Mouse (Mus musculus) kidney, adult 2 months (tissue): ENCODE results near the gene Brap. TPM values are rescaled to one million over a fixed set of nuclear protein-coding genes. Genes with fewer than 3 reads are reported as not detected.

Source experiments
- DNase-seq: peaks from one replicate; pipeline ENCODE4 v3.0.0; 2021
- H3K27ac ChIP-seq: fragments of 200-500 bp; 2 replicates; pipeline ENCODE4 v1.5.1; 2012; ENCODE audit warnings: low read depth, low read length, control low read depth, inconsistent platforms; ENCODE audit not compliant: insufficient read depth
- H3K27me3 ChIP-seq: fragments of 200-500 bp; replicated peaks from 2 replicates; pipeline ENCODE4 v1.6.1; 2012; ENCODE audit warnings: mild to moderate bottlenecking, moderate library complexity, low read length, inconsistent platforms; ENCODE audit not compliant: control insufficient read depth, insufficient read depth
- H3K36me3 ChIP-seq: fragments of 200-500 bp; 2 replicates; pipeline ENCODE4 v1.6.1; 2012; ENCODE audit warnings: mild to moderate bottlenecking, moderate library complexity, low read length, inconsistent platforms; ENCODE audit not compliant: control insufficient read depth, insufficient read depth
- H3K4me1 ChIP-seq: fragments of 200-500 bp; 2 replicates; pipeline ENCODE4 v1.6.1; 2011; ENCODE audit warnings: low read length; ENCODE audit not compliant: control insufficient read depth, insufficient read depth
- H3K4me3 ChIP-seq: fragments of 200-500 bp; 2 replicates; pipeline ENCODE4 v1.5.1; 2011; ENCODE audit warnings: mild to moderate bottlenecking, low read depth, low read length, control low read depth; ENCODE audit not compliant: insufficient read depth
- CTCF ChIP-seq: fragments of 200-500 bp; conservative IDR thresholded peaks from 2 replicates; pipeline ENCODE4 v1.5.1; 2011; ENCODE audit warnings: low read depth, mild to moderate bottlenecking, control low read depth, low read length, moderate library complexity, mixed read lengths; ENCODE audit not compliant: insufficient read depth, insufficient read length
- POLR2A ChIP-seq: fragments of 200-500 bp; IDR thresholded peaks from one replicate; pipeline ENCODE4 v1.6.1; 2011; ENCODE audit warnings: low read depth, low read length, control low read depth
- WGBS: fragments of 180-500 bp; shearing (Covaris S2); methylation state at CpG from one replicate; pipeline ENCODE4 v1.1.7; 2018; 5-methylcytosine and 5-hydroxymethylcytosine counted together
- polyA plus RNA-seq: library from polyadenylated mRNA; depleted of rRNA; stranded (reverse); fragments of >200 nt; gene quantifications from 2 replicates; pipeline ENCODE4 v1.2.3, GENCODE M21; 2012

Brap gene
- polyA plus RNA-seq, 1 experiment, result 50.1 TPM

GRCm38 (mm10) chr5:121711174-121711927 lies 51.0 kb downstream of the Brap start, which contains the start of gene Atxn2:
TSS of gene Atxn2 (plus strand) at chr5:121711337.
- 5% methylated on average over 94 of the region's 103 CpGs for WGBS
- TF ChIP-seq CTCF (no peak), POLR2A (peak; percentile 87)
- Histone ChIP-seq H3K36me3 (no peaks in the 10 kb centered on the region), H3K4me1 (peaks cover 20% of the 10 kb centered on the region; the same call in 1 of the 2 replicates), H3K27ac (peak within 1 kb of the TSS; percentile 97), H3K4me3 (peak within 1 kb of the TSS; percentile 89), H3K27me3 (no peaks in the 10 kb centered on the region)
- DNase-seq, result peak; percentile 90

- TF ChIP-seq POLR2A (no peak), CTCF (no peak)
- Histone ChIP-seq H3K36me3 (no peaks in the 10 kb centered on the region), H3K4me1 (peaks cover 22% of the 10 kb centered on the region; the same call in 1 of the 2 replicates), H3K27ac (peak overlapping the region; percentile 95), H3K27me3 (no peaks in the 10 kb centered on the region), H3K4me3 (peak overlapping the region; percentile 89)
- no peak for DNase-seq
- 6% methylated on average over 54 of the region's 57 CpGs for WGBS
Measured at GRCm38 (mm10) chr5:121711928-121712231, 51.5 kb downstream of the Brap start.

- Histone ChIP-seq H3K36me3 (no peaks in the 10 kb centered on the region), H3K27ac (peak overlapping the region; percentile 95), H3K4me3 (peak overlapping the region; percentile 89), H3K27me3 (no peaks in the 10 kb centered on the region), H3K4me1 (peaks cover 22% of the 10 kb centered on the region; the same call in 1 of the 2 replicates)
- DNase-seq, result peak; percentile 42
- TF ChIP-seq POLR2A (no peak), CTCF (no peak)
- WGBS, result 2% methylated on average over 55 of the region's 66 CpGs
Measured at GRCm38 (mm10) chr5:121712232-121712933, 52.0 kb downstream of the Brap start.

GRCm38 (mm10) chr5:121712934-121713538 lies 52.7 kb downstream of the Brap start:
- DNase-seq, result peak; percentile 73
- peaks cover 22% of the 10 kb centered on the region; the same call in 1 of the 2 replicates for H3K4me1 ChIP-seq
- under 1% methylated on average over 32 of the region's 32 CpGs for WGBS
- H3K4me3 ChIP-seq, result peak overlapping the region; percentile 89
- no peaks in the 10 kb centered on the region for H3K27me3 ChIP-seq
- TF ChIP-seq CTCF (no peak), POLR2A (no peak)
- H3K27ac ChIP-seq, result peak overlapping the region; percentile 62
- no peaks in the 10 kb centered on the region for H3K36me3 ChIP-seq

GRCm38 (mm10) chr5:121714331-121714730 lies 54.0 kb downstream of the Brap start:
- H3K36me3 ChIP-seq, result no peaks in the 10 kb centered on the region
- 43% methylated on average over 1 of the region's 1 CpGs for WGBS
- TF ChIP-seq POLR2A (no peak), CTCF (no peak)
- no peak overlapping the region for H3K4me3 ChIP-seq
- DNase-seq, result no peak
- no peak overlapping the region for H3K27ac ChIP-seq
- no peaks in the 10 kb centered on the region for H3K27me3 ChIP-seq
- peaks cover 22% of the 10 kb centered on the region; the same call in 1 of the 2 replicates for H3K4me1 ChIP-seq

- no peak overlapping the region for H3K4me3 ChIP-seq
- H3K36me3 ChIP-seq, result no peaks in the 10 kb centered on the region
- DNase-seq, result peak; percentile 61
- no peak overlapping the region for H3K27ac ChIP-seq
- H3K4me1 ChIP-seq, result peaks cover 26% of the 10 kb centered on the region; the same call in 1 of the 2 replicates
- no peaks in the 10 kb centered on the region for H3K27me3 ChIP-seq
- no peak for TF ChIP-seq POLR2A
- TF ChIP-seq CTCF, result no peak
- 46% methylated on average over 6 of the region's 6 CpGs for WGBS
Measured at GRCm38 (mm10) chr5:121714928-121715327, 54.6 kb downstream of the Brap start.

- TF ChIP-seq POLR2A, result no peak
- H3K27me3 ChIP-seq, result no peaks in the 10 kb centered on the region
- no peak for DNase-seq
- WGBS, result 74% methylated on average over 5 of the region's 5 CpGs
- H3K27ac ChIP-seq, result no peak overlapping the region
- H3K4me1 ChIP-seq, result peaks cover 33% of the 10 kb centered on the region; the same call in 1 of the 2 replicates
- H3K4me3 ChIP-seq, result no peak overlapping the region
- H3K36me3 ChIP-seq, result no peaks in the 10 kb centered on the region
Measured at GRCm38 (mm10) chr5:121718462-121718861, 58.1 kb downstream of the Brap start.
